Mouse (Mus musculus): ENCODE measurements around the gene Ube2i. TPM values are rescaled to one million over a fixed set of nuclear protein-coding genes. Genes with fewer than 3 reads are reported as not detected.
A peak's percentile ranks its signal among the peaks of the same experiment; 100 is the strongest.

Ube2i gene
- polyA plus RNA-seq (2012; ENCODE audit: insufficient read depth, low replicate concordance) = 72.7 and 190 TPM in 2 replicates

- peak within 1 kb of the TSS; percentile 95 for H3K4me3 ChIP-seq (replicated peaks)
- TF ChIP-seq GATA1 (IDR thresholded peaks at IDR 0.05; ENCODE audit: borderline replicate concordance, low read length) = no peak
These were observed at the start of gene Ube2i for GRCm38 (mm10) chr17:25274571-25275346. Ube2i (minus strand) TSS chr17:25274622.

GRCm38 (mm10) chr17:25322930-25323329, 48.5 kb upstream of the Ube2i start:
- Histone ChIP-seq H3K4me3 (replicated peaks) (no peak overlapping the region), H3K9me3 (no peaks in the 10 kb centered on the region), H3K36me3 (replicated peaks; ENCODE audit: low read length) (no peaks in the 10 kb centered on the region), H3K4me1 (no peaks in the 10 kb centered on the region), H3K27me3 (replicated peaks) (peaks cover 56% of the 10 kb centered on the region)
- no peak for TF ChIP-seq GATA1 (IDR thresholded peaks at IDR 0.05; ENCODE audit: borderline replicate concordance, low read length)

More at GRCm38 (mm10) chr17:25274571-25275346, at the start of gene Ube2i:
- Histone ChIP-seq H3K4me1 (peaks cover 45% of the 10 kb centered on the region), H3K36me3 (replicated peaks; ENCODE audit: low read length) (peaks cover 12% of the 10 kb centered on the region), H3K27me3 (replicated peaks) (peaks cover 9% of the 10 kb centered on the region), H3K9me3 (no peaks in the 10 kb centered on the region)

- TF ChIP-seq GATA1 (IDR thresholded peaks at IDR 0.05; ENCODE audit: borderline replicate concordance, low read length) = no peak
- TF ChIP-seq FLI1 (IDR thresholded peaks at IDR 0.05; ENCODE audit: low read length) = no peak
- Histone ChIP-seq H3K9me3 (no peaks in the 10 kb centered on the region), H3K4me3 (replicated peaks) (no peak overlapping the region), H3K36me3 (replicated peaks; ENCODE audit: low read length) (no peaks in the 10 kb centered on the region), H3K4me1 (no peaks in the 10 kb centered on the region), H3K27me3 (replicated peaks) (peaks cover 65% of the 10 kb centered on the region)
These were observed 46.4 kb upstream of the Ube2i start for GRCm38 (mm10) chr17:25320819-25321218.

DNA sequence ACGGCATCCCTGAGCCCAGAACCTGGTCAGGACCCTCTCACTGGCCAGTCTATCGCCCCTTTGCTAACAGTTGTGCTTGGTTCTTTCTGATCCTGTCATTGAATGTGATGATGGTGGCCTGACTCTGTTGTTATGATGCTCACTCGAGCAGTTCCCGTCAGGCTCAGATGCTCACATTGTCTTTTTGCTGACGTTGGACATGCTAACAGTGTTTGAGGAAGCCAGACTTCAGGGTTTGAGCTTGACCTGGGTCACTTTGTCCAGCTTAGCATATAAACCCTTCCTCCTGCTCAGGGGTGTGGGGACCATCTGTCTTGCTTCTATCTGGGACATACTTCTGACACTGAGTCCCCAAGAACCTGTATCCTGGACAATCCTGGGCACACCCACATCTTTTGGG, 43.9 kb upstream of the Ube2i start, which contains the start of gene Prss29:
Prss29 (plus strand) TSS at position 301 of the 400 bp plus-strand sequence.
- TF ChIP-seq FLI1 (IDR thresholded peaks at IDR 0.05; ENCODE audit: low read length) = no peak
- no peak for TF ChIP-seq GATA1 (IDR thresholded peaks at IDR 0.05; ENCODE audit: borderline replicate concordance, low read length)
- Histone ChIP-seq H3K9me3 (no peaks in the 10 kb centered on the region), H3K4me1 (no peaks in the 10 kb centered on the region), H3K27me3 (replicated peaks) (peaks cover 73% of the 10 kb centered on the region), H3K36me3 (replicated peaks; ENCODE audit: low read length) (no peaks in the 10 kb centered on the region), H3K4me3 (replicated peaks) (no peak within 1 kb of the TSS)

- Histone ChIP-seq H3K4me3 (replicated peaks) (no peak within 1 kb of the TSS), H3K9me3 (no peaks in the 10 kb centered on the region), H3K27me3 (replicated peaks) (peaks cover 64% of the 10 kb centered on the region), H3K4me1 (no peaks in the 10 kb centered on the region), H3K36me3 (replicated peaks; ENCODE audit: low read length) (no peaks in the 10 kb centered on the region)
- TF ChIP-seq GATA1 (IDR thresholded peaks at IDR 0.05; ENCODE audit: borderline replicate concordance, low read length) (no peak), FLI1 (IDR thresholded peaks at IDR 0.05; ENCODE audit: low read length) (no peak)
These were observed 33.9 kb upstream of the Ube2i start, which contains the start of gene Prss28 for GRCm38 (mm10) chr17:25308346-25308745. Prss28 (plus strand) TSS chr17:25308646.

GRCm38 (mm10) chr17:25298094-25298493, 23.7 kb upstream of the Ube2i start, which contains the start of gene Prss34:
Prss34 (plus strand) TSS chr17:25298394.
- Histone ChIP-seq H3K9me3 (no peaks in the 10 kb centered on the region), H3K4me3 (replicated peaks) (no peak within 1 kb of the TSS), H3K4me1 (peaks cover 15% of the 10 kb centered on the region), H3K36me3 (replicated peaks; ENCODE audit: low read length) (no peaks in the 10 kb centered on the region), H3K27me3 (replicated peaks) (peaks cover 72% of the 10 kb centered on the region)
- TF ChIP-seq GATA1 (IDR thresholded peaks at IDR 0.05; ENCODE audit: borderline replicate concordance, low read length) = no peak
- no peak for TF ChIP-seq FLI1 (IDR thresholded peaks at IDR 0.05; ENCODE audit: low read length)

DNA sequence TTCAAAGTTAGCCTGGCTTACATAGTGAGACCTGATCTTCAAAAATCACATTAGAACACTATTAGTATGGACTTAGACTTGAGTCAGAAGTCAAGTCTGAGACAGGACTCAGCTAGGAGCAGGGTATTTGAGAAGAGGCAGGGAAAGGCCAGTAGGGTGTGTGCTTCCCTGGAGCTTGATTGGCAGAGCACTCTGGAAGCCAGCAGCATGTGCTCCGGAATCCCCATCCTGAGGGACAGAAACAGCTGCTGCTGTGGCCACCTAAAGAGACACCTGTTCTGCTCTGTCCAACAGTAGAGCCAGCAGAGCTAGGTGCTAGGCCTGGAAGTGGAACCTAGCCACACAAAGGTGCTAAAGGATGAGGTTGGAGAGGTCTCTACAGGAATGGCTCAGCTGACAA, 19.7 kb upstream of the Ube2i start:
- no peak for TF ChIP-seq GATA1 (IDR thresholded peaks at IDR 0.05; ENCODE audit: borderline replicate concordance, low read length)
- no peak for TF ChIP-seq FLI1 (IDR thresholded peaks at IDR 0.05; ENCODE audit: low read length)
- H3K4me3 ChIP-seq (replicated peaks) = no peak overlapping the region
- H3K36me3 ChIP-seq (replicated peaks; ENCODE audit: low read length) = no peaks in the 10 kb centered on the region
- peaks cover 10% of the 10 kb centered on the region for H3K4me1 ChIP-seq
- peaks cover 67% of the 10 kb centered on the region for H3K27me3 ChIP-seq (replicated peaks)
- no peaks in the 10 kb centered on the region for H3K9me3 ChIP-seq

DNA sequence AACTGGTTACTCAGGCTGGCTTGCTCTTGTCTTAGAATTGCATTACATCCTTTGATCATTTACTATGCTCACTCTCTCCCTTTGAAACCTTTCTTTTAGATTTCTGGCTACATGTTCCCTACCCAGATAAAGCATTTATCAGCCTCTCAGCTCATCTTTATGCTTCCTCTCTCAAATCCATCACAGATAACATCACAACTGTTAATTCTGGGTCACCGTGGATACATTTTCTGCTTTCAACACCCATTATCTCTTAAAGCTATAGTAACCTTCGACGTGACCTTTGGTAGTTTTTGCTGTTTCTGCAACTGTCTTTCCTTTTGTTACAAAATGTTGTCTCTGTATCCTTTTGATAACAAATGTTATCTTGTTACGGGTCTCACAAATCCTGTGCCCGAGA, 19.1 kb upstream of the Ube2i start:
- Histone ChIP-seq H3K4me3 (replicated peaks) (no peak overlapping the region), H3K36me3 (replicated peaks; ENCODE audit: low read length) (no peaks in the 10 kb centered on the region), H3K4me1 (peaks cover 7% of the 10 kb centered on the region), H3K27me3 (replicated peaks) (peaks cover 61% of the 10 kb centered on the region), H3K9me3 (no peaks in the 10 kb centered on the region)
- TF ChIP-seq FLI1 (IDR thresholded peaks at IDR 0.05; ENCODE audit: low read length) = no peak
- TF ChIP-seq GATA1 (IDR thresholded peaks at IDR 0.05; ENCODE audit: borderline replicate concordance, low read length) = no peak

GRCm38 (mm10) chr17:25290411-25290810, 16.0 kb upstream of the Ube2i start:
- Histone ChIP-seq H3K4me3 (replicated peaks) (no peak overlapping the region), H3K9me3 (no peaks in the 10 kb centered on the region), H3K27me3 (replicated peaks) (peaks cover 36% of the 10 kb centered on the region), H3K4me1 (no peaks in the 10 kb centered on the region; the same call in 1 of the 2 replicates), H3K36me3 (replicated peaks; ENCODE audit: low read length) (no peaks in the 10 kb centered on the region)
- TF ChIP-seq GATA1 (IDR thresholded peaks at IDR 0.05; ENCODE audit: borderline replicate concordance, low read length) (no peak), FLI1 (IDR thresholded peaks at IDR 0.05; ENCODE audit: low read length) (no peak)

GRCm38 (mm10) chr17:25288842-25289241, 14.4 kb upstream of the Ube2i start:
- Histone ChIP-seq H3K4me3 (replicated peaks) (no peak overlapping the region), H3K36me3 (replicated peaks; ENCODE audit: low read length) (no peaks in the 10 kb centered on the region), H3K9me3 (no peaks in the 10 kb centered on the region), H3K4me1 (peaks cover 4% of the 10 kb centered on the region; the same call in 1 of the 2 replicates), H3K27me3 (replicated peaks) (peaks cover 25% of the 10 kb centered on the region)
- TF ChIP-seq GATA1 (IDR thresholded peaks at IDR 0.05; ENCODE audit: borderline replicate concordance, low read length) (no peak), FLI1 (IDR thresholded peaks at IDR 0.05; ENCODE audit: low read length) (no peak)
